Mouse (Mus musculus) forebrain, embryonic 14.5 days (tissue): ENCODE results near the gene Mief1. TPM values are rescaled to one million over a fixed set of nuclear protein-coding genes. Genes with fewer than 3 reads are reported as not detected.

Experiments used
- ATAC-seq: fragments of 200-750 bp; cut with Nextera tagmentation; 2 replicates; pipeline ENCODE4 v1.8.0; 2017; ENCODE audit warnings: mild to moderate bottlenecking, moderate library complexity
- DNase-seq: peaks from one replicate; pipeline ENCODE4 v3.0.0-alpha.2; 2015; ENCODE audit warnings: low spot score
- H3K27ac ChIP-seq: fragments of 300-500 bp; sonication (generic); 2 replicates; pipeline ENCODE4 v1.5.1; 2014; ENCODE audit warnings: low read depth, mild to moderate bottlenecking, control low read depth, low read length, moderate library complexity
- H3K27me3 ChIP-seq: fragments of 300-500 bp; sonication (generic); replicated peaks from 2 replicates; pipeline ENCODE4 v1.6.1; 2014; ENCODE audit warnings: low read length, control low read depth, mixed read lengths; ENCODE audit not compliant: control insufficient read depth, insufficient read depth
- H3K36me3 ChIP-seq: fragments of 300-500 bp; sonication (generic); 2 replicates; pipeline ENCODE4 v1.6.1; 2014; ENCODE audit warnings: low read length, control low read depth; ENCODE audit not compliant: control insufficient read depth, insufficient read depth
- H3K4me1 ChIP-seq: fragments of 300-500 bp; sonication (generic); 2 replicates; pipeline ENCODE4 v1.6.1; 2014; ENCODE audit warnings: antibody characterized with exemption, low read length, control low read depth; ENCODE audit not compliant: control insufficient read depth, insufficient read depth
- H3K4me2 ChIP-seq: fragments of 300-500 bp; sonication (generic); 2 replicates; pipeline ENCODE4 v1.6.1; 2014; ENCODE audit warnings: mild to moderate bottlenecking, control low read depth, low read length
- H3K4me3 ChIP-seq: fragments of 300-500 bp; sonication (generic); 2 replicates; pipeline ENCODE4 v1.5.1; 2014; ENCODE audit warnings: low read depth, low read length, control low read depth
- H3K9ac ChIP-seq: fragments of 300-500 bp; sonication (generic); 2 replicates; pipeline ENCODE4 v1.6.1; 2014; ENCODE audit warnings: mild to moderate bottlenecking, low read length, control low read depth, moderate library complexity
- H3K9me3 ChIP-seq: fragments of 300-500 bp; sonication (generic); replicated peaks from 2 replicates; pipeline ENCODE4 v1.6.1; 2016; ENCODE audit warnings: low read length, control low read depth, mixed read lengths; ENCODE audit not compliant: control insufficient read depth
- WGBS: fragments of 180-500 bp; shearing (Covaris S2); extraction: QIAGEN DNeasy Blood & Tissue Kit; methylation state at CpG from one replicate; pipeline ENCODE4 v1.1.7; 2014; 5-methylcytosine and 5-hydroxymethylcytosine counted together
- polyA plus RNA-seq: library from polyadenylated mRNA; unstranded; fragments of >200 nt; fragmentation: Nextera tagmentation; extraction: Ambion mirVana; gene quantifications from 2 replicates; pipeline ENCODE4 v1.2.1, GENCODE M21; 2014

The Mief1 gene
- polyA plus RNA-seq, 1 experiment from 2014 or later: 28.3 TPM

GRCm38 (mm10) chr15:80206057-80206565 lies 27.7 kb upstream of the Mief1 start:
- no peak for ATAC-seq

GRCm38 (mm10) chr15:80208446-80208845 lies 25.4 kb upstream of the Mief1 start:
- no peak for DNase-seq
- H3K36me3 ChIP-seq: peaks cover 19% of the 10 kb centered on the region
- no peaks in the 10 kb centered on the region for H3K9me3 ChIP-seq
- no peaks in the 10 kb centered on the region for H3K4me1 ChIP-seq
- H3K4me3 ChIP-seq: no peak overlapping the region
- ATAC-seq: no peak
- H3K4me2 ChIP-seq: no peak overlapping the region
- H3K27ac ChIP-seq: no peak overlapping the region
- 12% methylated on average over 4 of the region's 4 CpGs for WGBS
- no peaks in the 10 kb centered on the region for H3K27me3 ChIP-seq
- no peak overlapping the region for H3K9ac ChIP-seq

More at GRCm38 (mm10) chr15:80206057-80206565, 27.7 kb upstream of the Mief1 start:
- no peak overlapping the region for H3K9ac ChIP-seq
- H3K27me3 ChIP-seq: no peaks in the 10 kb centered on the region
- H3K4me1 ChIP-seq: no peaks in the 10 kb centered on the region
- no peak overlapping the region for H3K4me3 ChIP-seq
- WGBS: 89% methylated on average over 3 of the region's 3 CpGs
- no peak overlapping the region for H3K4me2 ChIP-seq
- H3K36me3 ChIP-seq: peaks cover 2% of the 10 kb centered on the region; the same call in 1 of the 2 replicates
- DNase-seq: no peak
- no peaks in the 10 kb centered on the region for H3K9me3 ChIP-seq
- no peak overlapping the region for H3K27ac ChIP-seq

- H3K36me3 ChIP-seq: peaks cover 24% of the 10 kb centered on the region
- H3K4me3 ChIP-seq: no peak overlapping the region
- no peak overlapping the region for H3K4me2 ChIP-seq
- H3K27ac ChIP-seq: no peak overlapping the region
- H3K9ac ChIP-seq: no peak overlapping the region
- H3K9me3 ChIP-seq: no peaks in the 10 kb centered on the region
- no peaks in the 10 kb centered on the region for H3K4me1 ChIP-seq
- ATAC-seq: no peak
- no peaks in the 10 kb centered on the region for H3K27me3 ChIP-seq
- no peak for DNase-seq
These were observed 20.1 kb upstream of the Mief1 start for GRCm38 (mm10) chr15:80213688-80214087.

GRCm38 (mm10) chr15:80215716-80216479 lies 17.9 kb upstream of the Mief1 start:
- no peak overlapping the region for H3K4me3 ChIP-seq
- peaks cover 24% of the 10 kb centered on the region for H3K36me3 ChIP-seq
- 20% methylated on average over 9 of the region's 10 CpGs for WGBS
- no peak overlapping the region for H3K9ac ChIP-seq
- H3K9me3 ChIP-seq: no peaks in the 10 kb centered on the region
- peak; percentile 33 for DNase-seq
- no peaks in the 10 kb centered on the region for H3K27me3 ChIP-seq
- no peak overlapping the region for H3K27ac ChIP-seq
- no peak for ATAC-seq
- no peaks in the 10 kb centered on the region for H3K4me1 ChIP-seq
- H3K4me2 ChIP-seq: no peak overlapping the region

GRCm38 (mm10) chr15:80216480-80216820 lies 17.4 kb upstream of the Mief1 start:
- H3K4me3 ChIP-seq: no peak overlapping the region
- no peak overlapping the region for H3K4me2 ChIP-seq
- ATAC-seq (no peak), DNase-seq (no peak)
- H3K9ac ChIP-seq: no peak overlapping the region
- no peaks in the 10 kb centered on the region for H3K27me3 ChIP-seq
- H3K9me3 ChIP-seq: no peaks in the 10 kb centered on the region
- peaks cover 19% of the 10 kb centered on the region for H3K36me3 ChIP-seq
- WGBS: 64% methylated on average over 9 of the region's 9 CpGs
- no peaks in the 10 kb centered on the region for H3K4me1 ChIP-seq
- H3K27ac ChIP-seq: no peak overlapping the region

GRCm38 (mm10) chr15:80217476-80217875 lies 16.3 kb upstream of the Mief1 start:
- no peak for DNase-seq

GRCm38 (mm10) chr15:80219211-80219610 lies 14.6 kb upstream of the Mief1 start:
- no peaks in the 10 kb centered on the region for H3K4me1 ChIP-seq
- WGBS: 64% methylated on average over 14 of the region's 14 CpGs
- H3K36me3 ChIP-seq: 0 out of 2 replicates have a peak, but pooled peaks cover 5% of the 10 kb centered on the region
- H3K4me3 ChIP-seq: no peak overlapping the region
- no peaks in the 10 kb centered on the region for H3K9me3 ChIP-seq
- no peak overlapping the region for H3K27ac ChIP-seq
- no peak overlapping the region for H3K9ac ChIP-seq
- H3K27me3 ChIP-seq: no peaks in the 10 kb centered on the region
- DNase-seq: no peak
- no peak overlapping the region for H3K4me2 ChIP-seq
- ATAC-seq: no peak

More at GRCm38 (mm10) chr15:80217476-80217875, 16.3 kb upstream of the Mief1 start:
- no peaks in the 10 kb centered on the region for H3K4me1 ChIP-seq
- H3K4me2 ChIP-seq: no peak overlapping the region
- H3K9me3 ChIP-seq: no peaks in the 10 kb centered on the region
- H3K9ac ChIP-seq: no peak overlapping the region
- H3K27me3 ChIP-seq: no peaks in the 10 kb centered on the region
- H3K4me3 ChIP-seq: no peak overlapping the region
- WGBS: 93% methylated on average over 10 of the region's 10 CpGs
- peaks cover 9% of the 10 kb centered on the region; the same call in 1 of the 2 replicates for H3K36me3 ChIP-seq
- H3K27ac ChIP-seq: no peak overlapping the region
- ATAC-seq: no peak

- no peak overlapping the region for H3K9ac ChIP-seq
- H3K9me3 ChIP-seq: no peaks in the 10 kb centered on the region
- ATAC-seq: no peak
- 0 out of 2 replicates have a peak, but pooled peaks cover under 1% of the 10 kb centered on the region for H3K36me3 ChIP-seq
- 73% methylated on average over 4 of the region's 4 CpGs for WGBS
- no peaks in the 10 kb centered on the region for H3K27me3 ChIP-seq
- H3K4me1 ChIP-seq: no peaks in the 10 kb centered on the region
- no peak for DNase-seq
- no peak overlapping the region for H3K4me3 ChIP-seq
- no peak overlapping the region for H3K4me2 ChIP-seq
- no peak overlapping the region for H3K27ac ChIP-seq
These were observed 13.8 kb upstream of the Mief1 start for GRCm38 (mm10) chr15:80219705-80220657.
